Mouse (Mus musculus) olfactory bulb, adult 2 months (tissue): ENCODE measurements around the gene Myo3b.

Experiments used
- CTCF ChIP-seq: fragments of 200-500 bp; IDR thresholded peaks from 2 replicates; pipeline ENCODE4 v1.5.1; 2012; ENCODE audit warnings: low read depth, mild to moderate bottlenecking, low read length, moderate library complexity; ENCODE audit not compliant: insufficient read depth
- POLR2A ChIP-seq: fragments of 200-500 bp; IDR thresholded peaks from 2 replicates; pipeline ENCODE4 v1.6.1; 2012; ENCODE audit warnings: mild to moderate bottlenecking, low read depth, low read length, moderate library complexity; ENCODE audit not compliant: insufficient read depth

- no peak for TF ChIP-seq CTCF
- TF ChIP-seq POLR2A: no peak
Observed at GRCm38 (mm10) chr2:70151930-70152329, 113.0 kb downstream of the Myo3b start.
